Mouse (Mus musculus) embryonic facial prominence, embryonic 15.5 days (tissue): ENCODE results near the gene Scn10a. TPM values are rescaled to one million over a fixed set of nuclear protein-coding genes. Genes with fewer than 3 reads are reported as not detected.

Experiments used
- ATAC-seq: fragments of 200-750 bp; cut with Nextera tagmentation; 2 replicates; pipeline ENCODE4 v1.8.0; 2017; ENCODE audit warnings: low read depth, moderate TSS enrichment; ENCODE audit not compliant: insufficient number of reproducible peaks, low FRiP score, low TSS enrichment
- H3K27ac ChIP-seq: fragments of 300-500 bp; sonication (generic); replicated peaks from 2 replicates; pipeline ENCODE4 v1.5.1; 2015; ENCODE audit warnings: mild to moderate bottlenecking, inconsistent platforms
- H3K27me3 ChIP-seq: fragments of 300-500 bp; sonication (generic); 2 replicates; pipeline ENCODE4 v1.6.1; 2015; ENCODE audit warnings: inconsistent platforms
- H3K36me3 ChIP-seq: fragments of 300-500 bp; sonication (generic); 2 replicates; pipeline ENCODE4 v1.6.1; 2015; ENCODE audit warnings: mild to moderate bottlenecking, inconsistent platforms
- H3K4me1 ChIP-seq: fragments of 300-500 bp; sonication (generic); 2 replicates; pipeline ENCODE4 v1.6.1; 2015; ENCODE audit warnings: inconsistent platforms
- H3K4me2 ChIP-seq: fragments of 300-500 bp; sonication (generic); replicated peaks from 2 replicates; pipeline ENCODE4 v1.6.1; 2015; ENCODE audit warnings: mild to moderate bottlenecking, inconsistent platforms
- H3K4me3 ChIP-seq: fragments of 300-500 bp; sonication (generic); replicated peaks from 2 replicates; pipeline ENCODE4 v1.5.1; 2015; ENCODE audit warnings: mild to moderate bottlenecking, inconsistent platforms
- H3K9ac ChIP-seq: fragments of 300-500 bp; sonication (generic); 2 replicates; pipeline ENCODE4 v1.6.1; 2015; ENCODE audit warnings: inconsistent platforms
- H3K9me3 ChIP-seq: fragments of 300-500 bp; sonication (generic); replicated peaks from 2 replicates; pipeline ENCODE4 v1.6.1; 2016; ENCODE audit warnings: inconsistent platforms
- WGBS: fragments of 180-500 bp; shearing (Covaris S2); methylation state at CpG from one replicate; pipeline ENCODE4 v1.1.7; 2015; 5-methylcytosine and 5-hydroxymethylcytosine counted together
- polyA plus RNA-seq: library from polyadenylated mRNA; unstranded; fragments of >200 nt; fragmentation: Nextera tagmentation; extraction: Ambion mirVana; gene quantifications from 2 replicates; pipeline ENCODE4 v1.2.1, GENCODE M21; 2015

Scn10a gene
- polyA plus RNA-seq, 1 experiment from 2014 or later: 0.05 TPM

DNA sequence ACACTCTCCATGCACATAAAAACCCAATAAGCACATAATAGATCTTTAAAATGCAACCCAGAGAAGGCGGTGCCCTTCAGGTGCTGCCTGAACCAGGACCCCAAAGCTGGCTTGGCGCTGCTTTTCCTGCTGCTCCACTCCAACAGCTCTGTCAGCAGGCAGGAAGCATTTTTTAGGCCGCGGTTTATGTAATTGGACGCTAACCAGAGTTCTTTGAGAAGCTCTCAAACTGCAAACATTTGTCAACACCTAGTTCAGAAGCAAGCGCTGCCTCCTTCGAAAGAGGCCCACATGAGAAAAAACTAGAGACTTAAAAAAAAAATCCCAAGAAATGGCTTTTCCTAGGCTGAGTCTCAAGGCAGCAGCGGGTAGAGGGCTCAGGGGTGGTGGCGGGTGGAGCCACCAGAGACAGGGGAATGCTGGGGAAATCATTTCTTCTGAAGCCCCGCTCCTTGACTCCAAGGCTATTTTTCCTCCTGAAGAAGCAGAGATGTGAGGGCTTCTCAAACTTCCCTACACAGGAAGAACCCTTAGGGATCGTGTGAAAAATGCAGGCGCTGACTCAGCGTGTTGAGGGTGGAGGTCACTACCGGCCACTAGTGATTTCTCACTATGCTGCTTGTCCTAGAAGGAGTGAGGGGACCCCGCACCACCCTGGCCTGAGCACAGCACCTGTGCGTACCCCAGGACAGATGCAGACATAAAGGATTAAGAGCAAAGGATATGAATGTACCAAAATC is 159.4 kb downstream of the Scn10a start:
- H3K27me3 ChIP-seq: peaks cover 2% of the 10 kb centered on the region; the same call in 1 of the 2 replicates
- H3K4me1 ChIP-seq: peaks cover 16% of the 10 kb centered on the region
- no peak overlapping the region for H3K9ac ChIP-seq
- H3K4me2 ChIP-seq: no peak overlapping the region
- no peak overlapping the region for H3K4me3 ChIP-seq
- no peak for ATAC-seq
- 58% methylated on average over 16 of the region's 16 CpGs for WGBS
- H3K9me3 ChIP-seq: no peaks in the 10 kb centered on the region
- no peaks in the 10 kb centered on the region for H3K36me3 ChIP-seq
- H3K27ac ChIP-seq: no peak overlapping the region

Other genes starting within 250 kb of the Scn10a start
- 0.76 and 0.80 TPM in 2 replicates for gene Scn5a, start 140.3 kb downstream of the Scn10a start, polyA plus RNA-seq
- gene Scn11a, start 106.1 kb upstream of the Scn10a start, polyA plus RNA-seq: 0.04 and 0.08 TPM in 2 replicates
- 48.1 and 55.1 TPM in 2 replicates for gene Wdr48, start 175.6 kb upstream of the Scn10a start, polyA plus RNA-seq
- 32.5 and 32.6 TPM in 2 replicates for gene Gorasp1, start 218.2 kb upstream of the Scn10a start, polyA plus RNA-seq
- gene Ttc21a, start 218.3 kb upstream of the Scn10a start, polyA plus RNA-seq: 1.5 and 2.6 TPM in 2 replicates